Mouse (Mus musculus): ENCODE results near the gene Rfx5.
A peak's percentile ranks its signal among the peaks of the same experiment; 100 is the strongest.

- no peak for TF ChIP-seq CTCF (IDR thresholded peaks at IDR 0.05; ENCODE audit: control insufficient read depth, insufficient read depth, low read length)
- TF ChIP-seq POLR2A (IDR thresholded peaks at IDR 0.05; ENCODE audit: borderline replicate concordance, control insufficient read depth, low read depth, low read length) = peak; percentile 48; the same call in 1 of the 2 replicates
Observed at GRCm38 (mm10) chr3:94932809-94933564, 20.9 kb upstream of the Rfx5 start, which contains the start of gene Selenbp1.
